Mouse (Mus musculus) myocyte (in vitro differentiated cells): Measurements from ENCODE around the gene Gramd1b.

ENCODE experiments used
- CEBPB ChIP-seq: IDR thresholded peaks from 2 replicates; pipeline ENCODE4 v1.6.1; 2011; ENCODE audit warnings: mild to moderate bottlenecking, moderate library complexity; ENCODE audit not compliant: poor library complexity, insufficient read depth, severe bottlenecking
- E2F4 ChIP-seq: IDR thresholded peaks from one replicate; pipeline ENCODE4 v1.6.1; 2011; ENCODE audit warnings: mild to moderate bottlenecking, control low read depth, moderate library complexity; ENCODE audit not compliant: insufficient read depth
- MAX ChIP-seq: IDR thresholded peaks from one replicate; pipeline ENCODE4 v1.6.1; 2011; ENCODE audit warnings: low read depth, mild to moderate bottlenecking, control low read depth
- MYOD1 ChIP-seq, 3 experiments: IDR thresholded peaks; one replicate each; pipeline ENCODE4 v1.6.1; 2011; ENCODE audit warnings: control low read depth in 2 of 3, low read depth in 2 of 3, mild to moderate bottlenecking in 2 of 3, moderate library complexity in 1 of 3; ENCODE audit not compliant: insufficient read length in 2 of 3, control insufficient read depth in 1 of 3
- MYOG ChIP-seq, 3 experiments: IDR thresholded peaks; one replicate each; pipeline ENCODE4 v1.6.1; 2011; ENCODE audit warnings: control low read depth in 2 of 3, low read depth in 2 of 3, mild to moderate bottlenecking in 2 of 3; ENCODE audit not compliant: insufficient read length in 2 of 3, control insufficient read depth in 1 of 3, insufficient read depth in 1 of 3
- POLR2A ChIP-seq: IDR thresholded peaks from one replicate; pipeline ENCODE4 v1.6.1; 2011; ENCODE audit warnings: low read depth, mild to moderate bottlenecking, control low read depth, moderate library complexity; ENCODE audit not compliant: insufficient read length
- POLR2AphosphoS2 ChIP-seq: IDR thresholded peaks from one replicate; pipeline ENCODE4 v1.6.1; 2011; ENCODE audit warnings: low read depth, control low read depth; ENCODE audit not compliant: insufficient read length
- TCF12 ChIP-seq: IDR thresholded peaks from one replicate; pipeline ENCODE4 v1.6.1; 2011; ENCODE audit warnings: mild to moderate bottlenecking, control low read depth; ENCODE audit not compliant: poor library complexity, insufficient read depth, severe bottlenecking
- USF1 ChIP-seq: IDR thresholded peaks from one replicate; pipeline ENCODE4 v1.6.1; 2011; ENCODE audit warnings: low read depth, mild to moderate bottlenecking, control low read depth, moderate library complexity

- TF ChIP-seq USF1 (no peak), CEBPB (no peak), POLR2A (no peak), TCF12 (no peak), E2F4 (no peak), POLR2AphosphoS2 (no peak), MAX (no peak), MYOG (IDR thresholded peaks at IDR 0.05; ENCODE audit: control insufficient read depth in 1 of 3, insufficient read depth in 1 of 3, insufficient read length in 2 of 3, low read depth in 2 of 3) (no peak), MYOD1 (IDR thresholded peaks at IDR 0.05; ENCODE audit: control insufficient read depth in 1 of 3, insufficient read length in 2 of 3, low read depth in 2 of 3) (no peak)
These were observed 115.0 kb downstream of the Gramd1b start for GRCm38 (mm10) chr9:40416150-40416549.
